Mouse (Mus musculus) bone marrow, adult 2 months (tissue): ENCODE results near the gene Rpl28.

Source experiments
- CTCF ChIP-seq: fragments of 200-500 bp; IDR thresholded peaks from 2 replicates; pipeline ENCODE4 v1.5.1; 2011; ENCODE audit warnings: low read length, control low read depth; ENCODE audit not compliant: control insufficient read depth, insufficient read depth
- POLR2A ChIP-seq: fragments of 200-500 bp; IDR thresholded peaks from 2 replicates; pipeline ENCODE4 v1.6.1; 2011; ENCODE audit warnings: low read depth, mild to moderate bottlenecking, control low read depth, low read length, borderline replicate concordance; ENCODE audit not compliant: control insufficient read depth

GRCm38 (mm10) chr7:4764946-4765710, 27.5 kb upstream of the Rpl28 start:
- TF ChIP-seq CTCF = no peak
- no peak for TF ChIP-seq POLR2A
